Mouse (Mus musculus) right cerebral cortex, postnatal 25 days (tissue): Measurements from ENCODE around the gene Ccdc50.

Experiments
- DNase-seq: peaks from one replicate; pipeline ENCODE4 v3.0.0; 2022

Gene Ccdc50

DNA sequence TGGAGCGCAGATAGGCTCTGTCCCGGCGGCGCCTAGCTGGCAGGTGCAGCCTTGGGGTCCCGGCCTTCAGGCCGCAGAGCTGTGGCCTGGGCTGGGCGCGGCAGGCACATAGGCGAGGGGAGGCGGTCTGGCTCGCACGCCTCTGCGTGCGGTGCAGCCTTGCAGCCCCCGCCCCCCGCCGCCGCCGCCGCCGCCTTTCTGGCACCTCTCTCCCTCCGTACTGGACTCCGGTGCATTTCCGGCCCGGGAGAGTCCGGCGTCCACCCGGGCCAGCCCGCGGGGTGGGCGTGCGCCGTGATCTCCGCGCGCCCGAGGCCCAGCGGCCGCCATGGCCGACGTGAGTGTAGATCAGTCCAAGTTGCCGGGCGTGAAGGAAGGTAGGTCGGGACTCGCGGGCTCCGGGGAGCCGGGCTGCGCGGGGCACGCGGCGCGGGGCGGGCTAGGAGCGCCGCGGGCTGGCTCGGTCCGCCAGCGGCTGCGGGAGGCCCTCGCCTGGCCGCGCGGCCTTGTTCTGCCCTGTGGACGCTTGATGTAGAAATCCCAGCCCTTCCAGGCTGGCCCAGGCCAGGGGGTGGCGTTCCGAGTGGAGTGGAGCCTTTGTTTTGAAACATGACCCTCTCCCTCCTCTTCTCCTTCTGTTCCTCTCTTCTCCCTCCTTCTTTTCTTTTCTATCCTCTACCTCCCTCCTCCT lies at the start of gene Ccdc50:
TSS of gene Ccdc50 (plus strand) at position 109 of the 691 bp plus-strand sequence.
- DNase-seq: peak; percentile 86

DNA sequence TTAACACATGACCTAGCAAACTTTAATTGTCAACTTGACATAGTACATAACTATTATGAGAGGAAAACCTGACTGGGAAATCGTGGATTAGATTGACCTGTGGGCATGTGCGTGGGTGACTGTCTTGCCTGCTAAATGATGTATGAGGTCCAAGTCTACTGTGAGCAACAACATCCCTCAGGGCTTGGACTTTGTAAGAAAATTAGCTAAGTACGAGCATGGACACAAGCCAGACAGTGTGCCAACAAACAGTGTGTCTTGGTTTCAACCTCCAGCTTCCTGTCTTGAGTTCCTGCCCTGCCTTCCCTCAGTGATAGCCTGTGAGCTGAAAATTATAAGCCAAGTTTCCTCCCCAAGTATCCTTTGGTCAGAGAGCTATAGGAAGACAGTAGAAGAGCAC lies 41.1 kb upstream of the Ccdc50 start:
- DNase-seq: no peak

DNA sequence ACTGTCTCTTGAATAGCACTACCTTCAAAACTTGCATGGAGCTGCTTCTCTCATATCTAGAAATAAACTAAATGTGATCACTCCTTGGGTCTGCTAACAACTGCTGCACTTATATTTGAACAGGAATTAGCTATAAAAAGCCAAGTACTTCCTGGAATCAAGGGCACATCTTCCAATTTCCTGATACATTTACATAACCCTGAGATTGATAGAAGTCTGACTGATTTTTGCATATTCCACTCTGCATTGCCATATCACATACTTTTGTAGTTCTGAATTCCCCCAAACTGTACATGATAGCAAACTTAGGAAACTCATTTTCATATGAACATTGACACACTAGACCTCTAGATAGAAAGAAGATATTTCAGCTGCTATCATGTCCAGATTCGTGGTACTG lies 40.3 kb upstream of the Ccdc50 start:
- DNase-seq: no peak

DNA sequence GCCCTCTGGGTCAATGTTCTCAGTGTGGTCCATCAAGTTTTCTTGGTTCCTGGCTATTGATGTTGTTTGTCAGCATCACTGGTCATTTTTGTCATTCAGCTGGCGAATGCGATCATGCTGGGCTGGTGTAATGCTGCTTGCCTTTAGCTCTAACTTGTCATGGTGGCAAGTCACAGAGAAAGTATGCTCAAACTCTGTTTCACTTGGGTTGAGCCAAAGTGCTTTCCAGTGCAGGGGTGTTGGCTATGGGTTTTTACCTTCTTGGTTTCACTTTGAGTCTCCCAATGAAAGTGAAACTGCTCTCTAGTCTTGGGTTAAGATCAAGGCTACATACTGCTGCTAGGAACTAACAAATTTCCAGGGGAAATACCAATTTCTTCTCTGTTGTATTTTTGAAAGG lies 39.4 kb upstream of the Ccdc50 start:
- DNase-seq: no peak

DNA sequence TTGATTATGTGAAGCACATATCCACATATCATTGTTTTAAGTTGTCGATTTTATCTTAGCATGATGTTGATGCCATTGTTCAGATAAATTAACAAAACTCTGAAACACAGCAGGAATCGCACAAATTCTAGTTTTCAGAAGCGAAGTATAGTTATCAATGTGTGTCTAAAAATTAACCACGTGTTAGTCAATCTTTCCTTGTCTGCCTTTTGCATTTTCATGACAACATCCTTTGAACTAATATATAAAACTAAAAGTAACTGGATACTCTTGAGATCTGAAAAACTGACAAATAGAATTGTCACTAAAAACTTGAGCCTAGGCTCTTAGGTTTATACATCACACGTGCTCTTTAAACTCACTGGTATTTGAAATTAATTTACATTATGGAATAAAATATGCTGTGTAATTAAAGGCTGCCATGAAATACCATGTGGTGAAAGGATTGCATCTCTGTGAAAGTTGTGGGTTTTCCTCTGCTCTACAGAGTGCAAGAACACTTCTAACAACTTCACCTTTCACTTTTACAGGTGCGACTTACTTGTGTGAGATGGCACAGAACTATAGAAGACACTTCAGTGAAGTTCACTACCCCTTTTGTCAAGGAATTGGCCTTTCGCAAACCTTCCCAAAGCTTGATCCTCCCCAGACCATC lies 38.7 kb upstream of the Ccdc50 start:
- no peak for DNase-seq

DNA sequence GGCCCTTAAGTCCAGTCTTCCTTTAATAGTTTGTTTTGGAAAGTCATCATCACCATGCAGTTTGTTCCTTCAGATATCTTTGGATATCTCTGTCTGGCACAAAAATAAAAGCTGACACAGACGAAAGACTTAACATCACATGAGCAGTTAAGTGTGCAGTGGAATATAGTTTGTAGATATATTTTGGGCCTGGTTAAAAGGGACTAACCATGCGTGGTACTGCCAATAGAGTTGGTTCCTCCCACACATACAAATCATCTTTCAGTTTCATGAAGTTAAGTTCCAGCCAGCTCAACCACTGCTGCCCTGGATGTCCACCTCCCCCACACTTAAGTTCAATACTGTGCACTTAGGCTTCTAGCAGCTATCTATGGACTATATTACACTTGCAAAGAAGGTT lies 34.2 kb upstream of the Ccdc50 start:
- DNase-seq: no peak

DNA sequence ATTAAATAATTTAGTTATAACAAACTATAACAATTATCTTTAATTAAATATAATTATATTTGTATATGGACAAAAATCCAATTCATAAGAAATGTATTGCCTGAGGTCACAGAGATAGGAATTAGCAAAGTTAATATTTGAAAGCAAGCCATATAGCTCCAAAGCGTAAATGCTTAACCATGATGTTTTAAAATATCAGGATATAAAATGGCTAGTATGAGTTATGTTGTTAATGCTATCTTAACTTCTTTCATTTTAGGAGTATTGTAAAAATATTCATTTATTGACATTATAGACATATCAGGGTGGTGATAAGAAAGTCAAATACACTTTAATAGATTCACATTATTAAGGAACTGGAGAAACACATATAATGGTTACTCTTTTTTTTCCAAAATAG lies 28.6 kb upstream of the Ccdc50 start:
- DNase-seq: no peak

DNA sequence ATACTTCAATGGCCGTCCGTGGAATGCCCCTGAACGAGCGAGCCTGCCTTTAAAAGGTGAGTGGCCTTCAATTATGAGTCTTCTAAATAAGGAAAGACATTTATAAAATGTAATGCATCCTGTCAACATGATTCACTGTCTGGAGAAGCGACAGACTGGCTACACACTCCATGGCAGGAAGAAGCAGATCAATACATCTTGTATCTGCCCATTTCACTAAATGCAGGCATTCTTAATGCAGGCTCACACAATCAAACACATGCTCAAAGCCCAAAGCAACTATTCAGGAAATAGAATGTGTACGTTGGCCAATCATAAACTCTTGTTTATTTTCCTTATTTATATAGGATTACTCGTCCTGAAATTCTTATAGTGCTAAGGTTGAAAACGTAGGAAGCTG lies 18.5 kb upstream of the Ccdc50 start, which contains the start of gene Uts2b:
TSS of gene Uts2b (minus strand) at position 49 of the 400 bp plus-strand sequence.
- DNase-seq: no peak

DNA sequence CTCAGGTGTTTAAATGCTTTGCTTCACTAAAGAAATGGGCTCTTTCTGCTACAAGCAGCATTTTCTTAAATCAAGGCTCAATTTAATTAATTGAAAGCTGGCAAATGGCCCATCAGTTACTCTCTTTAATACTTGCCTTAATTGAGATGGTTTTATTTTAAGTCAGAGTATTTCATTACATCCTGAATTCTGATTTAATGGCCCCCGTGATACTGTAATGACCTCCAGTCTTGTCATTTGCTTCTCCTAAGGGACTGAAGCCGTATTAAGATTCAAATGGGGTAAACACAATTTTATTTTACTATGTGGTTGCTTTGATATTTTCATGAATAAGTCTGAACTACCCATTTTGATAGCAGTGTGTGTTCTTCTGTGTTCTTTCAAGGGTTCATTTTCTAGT lies 18.0 kb upstream of the Ccdc50 start:
- no peak for DNase-seq

DNA sequence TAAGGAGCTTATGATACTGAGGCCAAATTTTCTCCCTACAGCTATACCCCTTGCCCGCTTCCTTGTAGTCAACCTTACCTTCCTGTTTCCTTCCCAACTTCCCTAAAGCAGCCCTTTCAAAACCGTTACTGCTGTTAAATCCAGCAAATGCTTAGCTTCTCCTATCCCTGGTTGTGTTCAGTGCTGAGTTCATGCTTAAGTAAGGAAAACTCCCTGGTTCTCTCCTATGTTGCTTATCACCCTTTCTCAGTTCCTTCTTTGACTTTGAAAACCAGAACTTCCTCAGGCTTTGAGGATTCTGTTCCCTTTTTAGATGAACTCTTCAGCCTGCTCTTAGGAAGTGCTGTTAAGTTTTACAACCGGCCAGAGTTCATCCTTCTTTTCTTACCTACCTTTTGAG lies 14.5 kb upstream of the Ccdc50 start:
- no peak for DNase-seq

DNA sequence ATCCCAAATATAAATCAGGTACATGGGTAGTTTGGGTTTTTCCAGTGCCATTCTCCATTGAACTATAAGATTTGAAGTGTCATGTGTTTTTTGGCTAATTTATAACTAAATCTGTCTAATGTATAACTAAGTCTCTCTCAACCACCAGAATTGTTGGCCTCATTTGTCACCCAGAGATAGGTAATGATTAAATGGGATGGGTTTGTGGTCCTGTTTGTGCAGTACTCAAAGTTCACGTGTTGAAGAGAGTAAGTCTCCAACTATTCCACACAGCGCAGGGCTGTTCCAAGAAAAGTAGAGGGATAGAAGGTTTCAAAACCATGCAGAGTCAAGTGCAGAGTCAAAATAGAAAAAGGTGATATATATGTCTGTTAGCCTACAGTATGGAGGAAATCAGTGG lies 13.4 kb upstream of the Ccdc50 start:
- DNase-seq: no peak

DNA sequence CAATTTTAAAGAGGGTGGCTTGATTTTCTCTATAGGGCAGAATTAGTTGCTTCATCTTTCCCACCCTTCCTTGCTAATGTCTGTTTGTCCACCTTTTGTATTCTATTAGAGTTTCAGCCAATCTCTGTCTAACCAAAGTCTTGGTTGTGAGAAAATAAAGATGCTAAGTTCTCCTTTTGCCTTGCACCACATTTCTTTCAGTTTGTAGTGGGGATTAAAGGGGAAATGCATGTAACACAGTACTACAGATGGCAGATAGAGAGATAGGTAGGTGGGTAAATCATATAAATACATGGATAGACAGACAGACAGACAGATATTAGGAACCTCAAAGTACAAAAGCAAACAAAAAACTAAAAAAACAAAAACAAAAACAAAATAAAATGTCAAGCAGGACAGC lies 12.1 kb upstream of the Ccdc50 start:
- DNase-seq: no peak

DNA sequence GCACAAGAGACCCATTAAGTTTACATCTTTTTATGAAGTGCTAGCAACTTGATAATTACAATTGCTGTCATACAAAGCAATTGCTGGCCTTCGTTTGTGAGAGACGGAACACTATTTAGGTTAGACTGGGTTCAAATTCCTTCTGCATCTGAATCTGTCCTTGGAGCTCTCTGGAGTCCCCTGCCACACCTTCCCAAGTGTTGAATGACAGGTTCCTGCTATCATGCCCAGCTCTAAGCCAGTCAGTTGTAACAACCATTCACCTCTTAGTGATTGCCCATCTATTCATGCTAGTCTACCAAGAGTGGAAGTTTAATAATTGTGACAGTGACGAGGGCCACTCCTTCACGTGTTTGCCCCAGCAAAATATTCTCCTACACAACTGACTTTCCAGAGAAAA lies 6.5 kb upstream of the Ccdc50 start:
- no peak for DNase-seq

DNA sequence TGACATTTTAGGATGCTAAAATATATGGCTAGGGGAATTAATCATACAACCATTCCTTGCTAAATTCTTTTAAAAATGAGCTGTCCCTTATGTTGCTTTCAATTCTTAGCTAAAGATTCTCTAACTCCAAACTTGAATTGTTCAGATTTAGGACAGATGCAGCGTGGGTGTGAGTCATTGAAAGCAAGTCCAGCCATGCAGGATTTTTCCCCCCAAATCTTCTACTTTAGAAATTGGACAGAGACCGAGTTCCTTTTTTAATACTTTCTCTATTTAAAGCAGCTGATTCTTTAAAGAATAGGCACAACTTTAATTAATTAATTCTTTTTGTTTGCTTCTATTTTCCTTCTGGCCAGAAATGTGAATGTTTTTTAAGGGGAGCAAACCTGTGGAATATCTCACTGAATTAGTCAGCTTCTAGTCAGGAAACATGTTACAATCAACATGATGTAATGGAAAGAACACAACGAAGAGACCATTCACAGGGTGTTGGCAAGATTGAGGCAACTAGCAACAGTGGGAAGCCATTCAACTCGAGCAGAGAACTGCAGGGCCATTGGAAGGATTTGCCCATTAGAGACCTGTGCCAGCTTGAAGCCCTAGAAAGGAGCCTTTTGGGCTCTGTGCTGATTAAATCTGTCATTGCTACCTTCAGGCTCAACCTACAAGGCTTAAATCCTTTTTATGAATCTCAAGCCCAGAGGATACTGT lies 3.6 kb upstream of the Ccdc50 start:
- DNase-seq: peak; percentile 24

DNA sequence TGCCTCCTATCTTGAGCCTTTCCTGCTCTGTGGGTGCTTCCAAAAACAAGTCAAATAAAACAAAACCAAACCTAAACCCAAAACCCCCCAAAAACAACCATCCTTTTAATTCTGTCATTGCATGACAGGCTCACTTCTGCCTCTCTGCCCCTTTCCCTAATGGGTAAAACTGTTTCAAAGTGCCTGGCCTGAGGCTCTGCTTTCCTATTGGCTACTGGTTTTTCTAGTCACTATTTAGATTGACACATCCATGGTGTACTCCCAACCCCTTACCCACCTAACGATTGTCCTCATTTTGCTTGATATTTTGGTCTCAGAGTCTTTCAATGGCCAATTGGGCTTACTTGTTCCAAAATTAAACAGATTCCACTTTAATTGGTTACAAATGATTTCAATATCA lies 3.0 kb upstream of the Ccdc50 start:
- DNase-seq: no peak

DNA sequence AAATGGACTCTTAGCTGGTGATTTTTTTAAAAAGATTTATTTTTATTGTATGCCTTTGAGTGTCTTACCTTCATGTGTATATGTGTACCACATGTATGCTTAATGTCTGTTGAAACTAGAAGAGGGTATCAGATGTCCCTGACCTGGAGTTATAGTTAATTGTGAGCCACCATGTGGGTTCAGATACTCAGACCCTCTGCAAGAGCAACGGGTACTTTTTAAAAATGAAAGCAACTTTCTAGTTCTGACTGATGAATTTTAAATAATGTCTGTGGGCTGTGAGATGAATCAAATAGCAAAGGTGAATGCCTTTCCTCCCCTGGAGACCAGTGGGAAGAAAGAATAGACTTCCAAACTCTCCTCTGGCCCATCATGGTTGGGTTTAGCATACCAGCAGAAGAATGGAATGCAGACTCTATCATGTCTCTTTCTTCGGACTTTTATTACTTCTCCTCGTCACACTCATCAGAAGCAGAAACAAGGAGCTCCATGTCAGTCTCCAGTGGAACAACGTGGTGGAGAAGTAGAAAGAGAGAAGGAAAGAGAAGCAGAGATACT lies 1.7 kb upstream of the Ccdc50 start:
- no peak for DNase-seq

DNA sequence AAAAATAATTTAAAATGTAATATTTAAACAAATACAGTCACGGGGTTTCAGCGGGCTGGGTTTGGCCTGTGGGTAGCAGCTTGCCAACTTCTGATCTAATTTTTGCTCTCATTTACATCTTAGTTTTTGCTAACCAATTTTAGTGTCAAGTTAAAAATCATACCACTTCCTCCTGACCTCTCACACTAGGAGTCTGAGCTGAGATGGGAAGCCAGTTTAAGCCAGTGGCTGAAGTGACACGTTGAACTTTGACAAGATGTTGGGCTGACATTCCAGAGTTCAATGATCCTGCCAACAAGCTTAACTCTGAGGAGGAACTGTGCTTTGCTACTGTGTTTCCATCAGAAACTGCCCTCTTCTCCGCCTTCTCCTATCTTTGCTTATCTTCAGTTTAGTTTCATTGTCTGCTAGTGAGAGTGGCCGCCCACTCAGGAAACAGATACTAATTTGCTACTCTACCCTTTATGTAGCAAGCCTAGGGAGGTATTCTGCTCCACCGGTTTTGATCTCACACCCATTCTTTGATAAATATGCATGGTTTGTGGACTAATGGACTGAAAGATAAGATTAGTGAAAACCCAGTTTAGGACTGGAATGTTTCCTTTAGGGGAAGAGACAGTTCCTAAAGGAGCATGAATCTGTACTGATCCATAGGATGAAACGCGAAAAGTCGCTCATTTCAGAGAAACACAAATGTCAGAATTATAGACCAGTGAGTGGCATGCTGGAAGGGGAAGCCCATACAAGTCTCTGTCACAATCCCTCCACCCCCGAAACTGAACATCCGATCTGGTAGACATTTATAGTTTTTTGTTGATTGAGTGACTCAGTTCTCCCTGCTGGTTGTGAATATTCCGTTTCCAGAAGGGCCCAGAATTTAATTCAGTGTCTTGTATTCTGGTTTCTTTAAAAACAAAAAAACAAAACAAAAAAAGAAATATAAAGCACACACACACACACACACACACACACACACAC lies 746 bp upstream of the Ccdc50 start:
- no peak for DNase-seq

DNA sequence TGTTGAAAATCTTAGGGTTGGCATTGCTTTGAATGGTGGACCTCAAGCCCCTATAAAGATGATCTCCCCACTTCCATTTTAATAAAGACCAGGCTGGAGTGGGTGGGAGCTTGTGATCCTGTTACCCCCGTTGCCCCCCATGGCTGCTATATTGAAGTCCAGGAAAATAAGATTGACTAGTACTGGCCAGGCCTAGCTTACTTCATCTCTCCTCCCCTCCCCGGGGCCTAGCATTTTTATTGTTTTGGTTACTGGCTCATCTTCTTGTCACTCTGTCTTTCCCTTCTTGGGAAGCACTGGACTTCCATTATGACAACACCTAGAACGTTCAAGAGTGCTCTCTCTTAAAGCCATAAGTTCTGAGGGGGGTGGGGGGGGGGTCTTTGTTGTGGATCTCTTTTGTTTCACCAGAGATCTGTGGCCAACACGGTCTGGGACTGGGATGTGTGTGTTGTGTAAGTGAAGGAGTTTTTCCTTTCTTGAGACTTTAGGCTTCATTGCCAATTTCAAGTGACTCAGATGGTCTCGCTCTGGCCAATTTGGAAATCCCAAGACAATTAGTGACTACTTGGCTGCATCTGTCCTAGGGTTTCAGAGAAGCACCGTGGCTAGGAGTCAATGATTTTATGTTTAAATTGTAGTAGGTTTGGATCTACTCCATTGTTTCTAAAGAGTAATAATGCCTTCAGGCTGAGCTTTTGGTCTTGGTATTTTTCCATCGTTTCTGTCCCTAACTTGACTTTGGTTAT lies 1.0 kb downstream of the Ccdc50 start:
- DNase-seq: peak; percentile 12

DNA sequence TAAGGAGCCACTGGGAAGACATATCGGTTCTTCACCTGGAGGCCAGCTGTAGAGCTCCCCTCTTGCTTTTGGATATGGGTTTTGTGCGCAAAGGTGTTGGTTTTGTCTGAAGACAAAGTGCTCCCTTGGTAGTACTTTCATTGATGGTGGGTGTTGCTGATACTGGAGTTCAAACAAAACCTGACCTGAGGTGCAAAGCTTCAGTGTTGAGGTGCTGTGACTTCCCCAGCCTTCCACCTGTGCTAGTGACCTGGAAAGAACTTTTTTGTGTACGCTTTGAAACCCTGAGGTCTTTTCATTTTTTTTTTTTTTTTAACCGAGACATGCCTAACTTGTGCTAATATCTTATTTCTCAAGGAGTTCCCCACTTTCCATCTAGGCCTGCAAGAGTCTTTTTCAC lies 1.6 kb downstream of the Ccdc50 start:
- DNase-seq: no peak

DNA sequence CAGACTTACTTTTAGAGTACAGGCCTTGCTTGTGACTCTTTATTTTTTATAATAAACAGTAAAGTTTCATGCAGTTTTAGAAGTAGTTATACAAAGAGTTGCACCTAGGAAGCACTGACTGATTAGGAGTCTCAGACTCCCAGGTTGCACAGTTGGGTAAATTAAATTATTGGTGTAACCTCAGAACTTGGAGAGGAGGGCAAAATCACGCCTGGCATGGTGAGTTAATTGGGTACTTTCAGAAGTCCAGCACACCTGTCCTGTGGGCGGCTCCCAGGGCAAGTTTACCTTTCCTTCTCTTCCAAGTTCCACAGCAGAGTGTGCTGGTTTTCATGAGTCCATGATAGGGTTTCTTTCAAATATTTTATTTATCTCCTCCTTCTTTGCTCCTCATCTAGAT lies 3.2 kb downstream of the Ccdc50 start:
- no peak for DNase-seq

DNA sequence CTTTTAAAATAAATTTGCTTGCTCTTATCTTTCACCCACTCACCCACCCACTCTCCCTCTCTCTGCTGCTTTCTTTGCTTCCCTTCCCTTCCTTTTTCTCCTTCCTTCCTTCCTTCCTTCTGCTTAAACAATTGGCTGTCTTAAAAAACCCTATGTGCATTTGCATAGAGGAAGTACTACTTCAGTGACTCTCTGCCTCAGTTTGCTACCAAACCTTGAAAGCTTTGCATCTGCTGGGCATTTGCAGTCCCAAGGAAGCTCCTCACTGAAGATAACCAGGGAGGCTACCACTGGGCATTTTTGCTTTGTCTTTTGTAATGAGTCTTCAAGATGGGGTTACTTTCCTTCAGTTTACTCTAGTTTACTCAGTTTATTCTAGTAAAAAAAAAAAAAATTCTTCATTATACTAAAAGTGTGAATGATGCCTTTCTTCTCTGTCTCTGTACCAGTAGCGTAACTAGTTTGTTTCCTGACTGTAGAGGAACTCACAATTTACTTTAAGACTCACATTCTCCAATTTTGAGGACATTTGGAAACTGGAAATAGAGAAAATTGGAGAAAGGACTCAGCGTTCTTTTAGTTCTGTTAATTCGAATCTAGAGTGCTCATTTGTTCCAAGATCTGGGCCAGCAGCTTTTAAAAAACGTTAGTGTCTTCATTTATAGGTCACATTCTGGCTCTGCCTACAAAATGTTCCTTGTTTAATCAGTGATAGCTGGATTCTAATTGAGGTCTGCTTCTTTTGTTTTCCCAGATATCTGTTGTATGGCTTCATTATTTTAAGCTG lies 6.8 kb downstream of the Ccdc50 start:
- DNase-seq: no peak
